9 mouse cellular contexts compared by ENCODE assay signal in genomic region chr9:44732921-44733530, GRCm38 (mm10). TPM values are rescaled to one million over a fixed set of nuclear protein-coding genes. Genes with fewer than 3 reads are reported as not detected.
A peak's percentile ranks its signal among the peaks of the same experiment; 100 is the strongest.
DNase-seq lines count a peak whose midpoint lies in the region; ATAC-seq and TF ChIP-seq lines count a peak whose summit lies in the region.
"Had no signal": no experiment of that assay in that cellular context is flagged by ENCODE, and none has a peak within 500 bp of the region (broad histone marks: within the 10 kb centered on the region; RNA-seq: fewer than 3 reads in every experiment).

No protein-coding gene starts in this region.

- DNase-seq in gastrocnemius, postnatal 14 days, result peak; percentile 26
- DNase-seq in gastrocnemius, adult 8-10 months (ENCODE audit: low spot score in 2 of 2), result no peak
- DNase-seq in forebrain, embryonic 11.5 days (ENCODE audit: low spot score), result no peak
- no peak for DNase-seq in hindbrain, postnatal 0 days (ENCODE audit: low spot score)
- DNase-seq in lung, postnatal 10 days, result peak; percentile 60
- DNase-seq in spleen, adult 18-20 months, result no peak
- DNase-seq in left cerebral cortex, postnatal 36 days (ENCODE audit: low spot score in 2 of 2), result no peak

- H3K27me3 ChIP-seq in forebrain, embryonic 11.5 days (ENCODE audit: control insufficient read depth, insufficient read depth, low read length), result peaks cover 3% of the 10 kb centered on the region; the same call in 1 of the 2 replicates
- no peaks in the 10 kb centered on the region for H3K27me3 ChIP-seq in hindbrain, postnatal 0 days (ENCODE audit: insufficient read depth, low read length)

- H3K4me2 ChIP-seq in forebrain, embryonic 11.5 days (ENCODE audit: low read depth, low read length, severe bottlenecking), result peak overlapping the region; percentile 99; the same call in 1 of the 2 replicates
- peak overlapping the region; percentile 100 for H3K4me2 ChIP-seq in hindbrain, postnatal 0 days (ENCODE audit: low read depth, low read length)

- intact Hi-C loops in gastrocnemius, postnatal 14 days (cut with DNase I; ENCODE audit: low total_unique reads), result no loop called here
- intact Hi-C loops in left cerebral cortex, postnatal 36 days (cut with DNase I), result loop anchor here (2.0 kb wide), 1 partner anchor 24 kb away; no protein-coding TSS in a partner anchor

- no peak overlapping the region; the same call in 1 of the 2 replicates for H3K9ac ChIP-seq in forebrain, embryonic 11.5 days (ENCODE audit: low read length)
- peak overlapping the region; percentile 54; the same call in 1 of the 2 replicates for H3K9ac ChIP-seq in hindbrain, postnatal 0 days (replicated peaks; ENCODE audit: low read length)

- H3K4me3 ChIP-seq in forebrain, embryonic 11.5 days (ENCODE audit: low read depth, low read length), result peak overlapping the region; percentile 59
- H3K4me3 ChIP-seq in hindbrain, postnatal 0 days (ENCODE audit: low read length), result peak overlapping the region; percentile 66

- TF ChIP-seq CTCF in hindbrain, postnatal 0 days (IDR thresholded peaks at IDR 0.05; ENCODE audit: low read depth), result no peak

- H3K27ac ChIP-seq in forebrain, embryonic 11.5 days (ENCODE audit: low read depth, low read length), result no peak overlapping the region
- H3K27ac ChIP-seq in hindbrain, postnatal 0 days, result peak overlapping the region; percentile 72; the same call in 1 of the 2 replicates

- ATAC-seq in forebrain, embryonic 11.5 days (replicated peaks; ENCODE audit: low FRiP score), result no peak
- no peak for ATAC-seq in hindbrain, postnatal 0 days
- ATAC-seq in inflammation-experienced regulatory T-cells, adult 6 months, result no peak

- H3K9me3 ChIP-seq in forebrain, embryonic 11.5 days (ENCODE audit: control insufficient read depth, low read length), result no peaks in the 10 kb centered on the region
- H3K9me3 ChIP-seq in hindbrain, postnatal 0 days (ENCODE audit: low read length), result no peaks in the 10 kb centered on the region

- 58% methylated on average over 12 of the region's 12 CpGs for WGBS in forebrain, embryonic 11.5 days
- 51% methylated on average over 12 of the region's 12 CpGs for WGBS in hindbrain, postnatal 0 days

- peaks cover 10% of the 10 kb centered on the region for H3K4me1 ChIP-seq in forebrain, embryonic 11.5 days (replicated peaks; ENCODE audit: control insufficient read depth, insufficient read depth, low read length)
- H3K4me1 ChIP-seq in hindbrain, postnatal 0 days (ENCODE audit: insufficient read depth, low read length), result peaks cover 5% of the 10 kb centered on the region; the same call in 1 of the 2 replicates

- H3K36me3 ChIP-seq in forebrain, embryonic 11.5 days (ENCODE audit: control insufficient read depth, insufficient read depth, low read length), result no peaks in the 10 kb centered on the region
- H3K36me3 ChIP-seq in hindbrain, postnatal 0 days (ENCODE audit: insufficient read depth, low read length), result no peaks in the 10 kb centered on the region
- H3K36me3 ChIP-seq: G1E had no signal

RNA-seq across cellular contexts. Expression of gene Phldb1, which starts 2.0 kb away (rescaled TPM):
- total RNA-seq in gastrocnemius, postnatal 14 days (2021), result 10 to 100 TPM; 43.8 to 47.6 TPM
- 10 to 100 TPM; 20.0 to 33.0 (median 32.5) TPM for total RNA-seq in gastrocnemius, adult 8-10 months (2022)
- polyA plus RNA-seq in forebrain, embryonic 11.5 days (2014; fragmentation: Nextera tagmentation; extraction: Ambion mirVana), result 43.5 and 46.0 TPM in 2 replicates
- 114 and 152 TPM in 2 replicates for total RNA-seq in hindbrain, postnatal 0 days (2014; rRNA removed)
- polyA plus RNA-seq in hindbrain, postnatal 0 days (2015; fragmentation: Nextera tagmentation; extraction: Ambion mirVana), result 31.9 and 35.3 TPM in 2 replicates
- under 1 TPM; 0.41 to 0.92 (median 0.58) TPM for polyA plus RNA-seq in inflammation-experienced regulatory T-cells, adult 6 months (2017; shearing (Covaris generic))
- total RNA-seq in left cerebral cortex, postnatal 36 days (2021), result 10 to 100 TPM; 74.9 to 86.3 TPM

RNA-seq across cellular contexts. Expression of gene Arcn1, which starts 34.6 kb away (rescaled TPM):
- 10 to 100 TPM; 65.1 to 69.9 TPM for total RNA-seq in gastrocnemius, postnatal 14 days (2021)
- 10 to 100 TPM; 73.3 to 85.5 (median 80.4) TPM for total RNA-seq in gastrocnemius, adult 8-10 months (2022)
- polyA plus RNA-seq in forebrain, embryonic 11.5 days (2014; fragmentation: Nextera tagmentation; extraction: Ambion mirVana), result 171 and 185 TPM in 2 replicates
- total RNA-seq in hindbrain, postnatal 0 days (2014; rRNA removed), result 77.1 and 88.4 TPM in 2 replicates
- 102 and 109 TPM in 2 replicates for polyA plus RNA-seq in hindbrain, postnatal 0 days (2015; fragmentation: Nextera tagmentation; extraction: Ambion mirVana)
- 100 to 1,000 TPM in 1 of 3 experiments, 10 to 100 TPM in 2; 64.6 to 101 (median 67.3) TPM for polyA plus RNA-seq in inflammation-experienced regulatory T-cells, adult 6 months (2017; shearing (Covaris generic))
- 10 to 100 TPM; 89.0 to 99.0 TPM for total RNA-seq in left cerebral cortex, postnatal 36 days (2021)

RNA-seq across cellular contexts. Expression of gene Ift46, which starts 34.7 kb away (rescaled TPM):
- total RNA-seq in gastrocnemius, postnatal 14 days (2021), result 10 to 100 TPM; 29.2 to 38.8 TPM
- 10 to 100 TPM; 18.0 to 33.4 (median 22.4) TPM for total RNA-seq in gastrocnemius, adult 8-10 months (2022)
- 121 TPM in 2 replicates for polyA plus RNA-seq in forebrain, embryonic 11.5 days (2014; fragmentation: Nextera tagmentation; extraction: Ambion mirVana)
- total RNA-seq in hindbrain, postnatal 0 days (2014; rRNA removed), result 56.0 and 61.6 TPM in 2 replicates
- 142 and 144 TPM in 2 replicates for polyA plus RNA-seq in hindbrain, postnatal 0 days (2015; fragmentation: Nextera tagmentation; extraction: Ambion mirVana)
- 10 to 100 TPM; 43.4 to 67.5 (median 47.3) TPM for polyA plus RNA-seq in inflammation-experienced regulatory T-cells, adult 6 months (2017; shearing (Covaris generic))
- 10 to 100 TPM; 65.0 to 72.9 TPM for total RNA-seq in left cerebral cortex, postnatal 36 days (2021)

RNA-seq across cellular contexts. Expression of gene Treh, which starts 60.0 kb away (rescaled TPM):
- not detected for total RNA-seq in gastrocnemius, postnatal 14 days (2021)
- not detected for total RNA-seq in gastrocnemius, adult 8-10 months (2022)
- polyA plus RNA-seq in forebrain, embryonic 11.5 days (2014; fragmentation: Nextera tagmentation; extraction: Ambion mirVana), result not detected in 2 replicates
- total RNA-seq in hindbrain, postnatal 0 days (2014; rRNA removed), result not detected in 2 replicates
- polyA plus RNA-seq in hindbrain, postnatal 0 days (2015; fragmentation: Nextera tagmentation; extraction: Ambion mirVana), result not detected in 2 replicates
- polyA plus RNA-seq in inflammation-experienced regulatory T-cells, adult 6 months (2017; shearing (Covaris generic)), result not detected
- under 1 TPM in 1 of 2 experiments, not detected in 1; 0.27 TPM for total RNA-seq in left cerebral cortex, postnatal 36 days (2021)
- total RNA-seq: G1E had no signal
- polyA plus RNA-seq: G1E had no signal

Comparison
In these comparisons a context has a peak if more than half of its experiments do, and no peak if none do; other contexts are left out.
1. DNase-seq: peak in gastrocnemius, postnatal 14 days (single experiment) and lung, postnatal 10 days (single experiment); none in gastrocnemius, adult 8-10 months (0 of 2), forebrain, embryonic 11.5 days (single experiment), hindbrain, postnatal 0 days (single experiment), spleen, adult 18-20 months (0 of 2) and left cerebral cortex, postnatal 36 days (0 of 2).